Mouse (Mus musculus) CD4-positive, CD25-positive, alpha-beta regulatory T cell, adult 2 months (primary cell): ENCODE results near the gene Socs3.

Experiments
- DNase-seq: peaks from one replicate; pipeline ENCODE4 v3.0.0-alpha.2; 2012; ENCODE audit warnings: low read depth, low spot score

Socs3 gene

GRCm38 (mm10) chr11:117955621-117956020, 14.2 kb downstream of the Socs3 start:
- no peak for DNase-seq

- no peak for DNase-seq
Measured at GRCm38 (mm10) chr11:117954819-117955218, 15.0 kb downstream of the Socs3 start.

- DNase-seq: peak; percentile 61
Measured at GRCm38 (mm10) chr11:117954094-117954493, 15.8 kb downstream of the Socs3 start.

GRCm38 (mm10) chr11:117952174-117952933, 17.5 kb downstream of the Socs3 start:
- DNase-seq: peak; percentile 91

- no peak for DNase-seq
Measured at GRCm38 (mm10) chr11:117951391-117951790, 18.5 kb downstream of the Socs3 start.

- DNase-seq: peak; percentile 43
Measured at GRCm38 (mm10) chr11:117949392-117950091, 20.3 kb downstream of the Socs3 start.

- no peak for DNase-seq
Measured at GRCm38 (mm10) chr11:117946996-117947419, 22.8 kb downstream of the Socs3 start.

- no peak for DNase-seq
Measured at GRCm38 (mm10) chr11:117946195-117946979, 23.5 kb downstream of the Socs3 start.

- DNase-seq: no peak
Measured at GRCm38 (mm10) chr11:117941848-117942247, 28.0 kb downstream of the Socs3 start.

GRCm38 (mm10) chr11:117941325-117941834, 28.5 kb downstream of the Socs3 start:
- no peak for DNase-seq

GRCm38 (mm10) chr11:117940881-117941280, 29.0 kb downstream of the Socs3 start:
- DNase-seq: no peak

GRCm38 (mm10) chr11:117939741-117940285, 30.0 kb downstream of the Socs3 start:
- DNase-seq: no peak

- no peak for DNase-seq
Measured at GRCm38 (mm10) chr11:117939004-117939730, 30.7 kb downstream of the Socs3 start.

GRCm38 (mm10) chr11:117936202-117936601, 33.6 kb downstream of the Socs3 start:
- DNase-seq: no peak

GRCm38 (mm10) chr11:117935616-117936015, 34.2 kb downstream of the Socs3 start:
- no peak for DNase-seq

- DNase-seq: no peak
Measured at GRCm38 (mm10) chr11:117934576-117935368, 35.1 kb downstream of the Socs3 start.

GRCm38 (mm10) chr11:117934168-117934567, 35.7 kb downstream of the Socs3 start:
- DNase-seq: no peak

- DNase-seq: no peak
Measured at GRCm38 (mm10) chr11:117932195-117932594, 37.7 kb downstream of the Socs3 start.

- DNase-seq: no peak
Measured at GRCm38 (mm10) chr11:117931576-117931975, 38.3 kb downstream of the Socs3 start.

GRCm38 (mm10) chr11:117930781-117931338, 39.0 kb downstream of the Socs3 start:
- DNase-seq: no peak
